Mouse (Mus musculus) testis, adult 2 months (tissue): ENCODE results near the gene Skap1.

Source experiments
- CTCF ChIP-seq: fragments of 200-500 bp; IDR thresholded peaks from 2 replicates; pipeline ENCODE4 v1.5.1; 2012; ENCODE audit warnings: low read depth, mild to moderate bottlenecking, inconsistent platforms, low read length, moderate library complexity; ENCODE audit not compliant: control insufficient read depth, insufficient read depth, insufficient replicate concordance
- POLR2A ChIP-seq: fragments of 200-500 bp; IDR thresholded peaks from 2 replicates; pipeline ENCODE4 v1.6.1; 2012; ENCODE audit warnings: low read depth, mild to moderate bottlenecking, inconsistent platforms, low read length, moderate library complexity; ENCODE audit not compliant: control insufficient read depth

DNA sequence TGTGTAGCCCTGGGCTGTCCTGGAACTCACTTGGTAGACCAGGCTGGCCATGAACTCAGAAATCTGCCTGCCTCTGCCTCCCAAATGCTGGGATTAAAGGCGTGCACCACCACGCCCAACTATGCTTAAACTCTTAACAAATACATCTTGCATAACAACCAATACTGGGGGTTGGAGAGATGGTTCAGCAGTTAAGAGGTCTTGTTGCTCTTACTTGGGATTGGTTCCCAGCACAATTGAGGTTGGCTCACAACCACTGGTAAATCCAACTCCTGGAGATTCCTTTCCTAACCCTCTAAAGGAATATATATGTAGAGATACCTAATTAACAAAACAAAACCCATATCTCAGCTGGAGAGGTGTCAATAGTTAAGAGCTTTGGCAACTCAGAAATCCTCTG, 331.7 kb downstream of the Skap1 start:
- TF ChIP-seq POLR2A: no peak
- TF ChIP-seq CTCF: no peak
